Mouse (Mus musculus) stomach, embryonic 14.5 days (tissue): Measurements from ENCODE around the gene As3mt. TPM values are rescaled to one million over a fixed set of nuclear protein-coding genes. Genes with fewer than 3 reads are reported as not detected.

Source experiments
- ATAC-seq: fragments of 200-750 bp; cut with Nextera tagmentation; 2 replicates; pipeline ENCODE4 v1.8.0; 2017; ENCODE audit warnings: low read depth, moderate TSS enrichment; ENCODE audit not compliant: insufficient number of reproducible peaks, insufficient read depth, low FRiP score
- H3K27ac ChIP-seq: fragments of 300-500 bp; sonication (generic); 2 replicates; pipeline ENCODE4 v1.5.1; 2014; ENCODE audit warnings: mild to moderate bottlenecking, low read length, moderate library complexity, mixed read lengths
- H3K27me3 ChIP-seq: fragments of 300-500 bp; sonication (generic); 2 replicates; pipeline ENCODE4 v1.6.1; 2014; ENCODE audit warnings: low read length, control low read depth, mixed read lengths; ENCODE audit not compliant: control insufficient read depth, insufficient read depth
- H3K36me3 ChIP-seq: fragments of 300-500 bp; sonication (generic); 2 replicates; pipeline ENCODE4 v1.6.1; 2014; ENCODE audit warnings: mild to moderate bottlenecking, control low read depth, low read length, moderate library complexity, mixed read lengths; ENCODE audit not compliant: control insufficient read depth, insufficient read depth
- H3K4me1 ChIP-seq: fragments of 300-500 bp; sonication (generic); 2 replicates; pipeline ENCODE4 v1.6.1; 2014; ENCODE audit warnings: low read length, control low read depth, mixed read lengths; ENCODE audit not compliant: control insufficient read depth, insufficient read depth
- H3K4me2 ChIP-seq: fragments of 300-500 bp; sonication (generic); replicated peaks from 2 replicates; pipeline ENCODE4 v1.6.1; 2014; ENCODE audit warnings: low read depth, low read length, control low read depth
- H3K4me3 ChIP-seq: fragments of 300-500 bp; sonication (generic); 2 replicates; pipeline ENCODE4 v1.5.1; 2014; ENCODE audit warnings: low read depth, low read length, control low read depth
- H3K9ac ChIP-seq: fragments of 300-500 bp; sonication (generic); replicated peaks from 2 replicates; pipeline ENCODE4 v1.6.1; 2014; ENCODE audit warnings: low read depth, mild to moderate bottlenecking, control low read depth, low read length, moderate library complexity, mixed read lengths
- H3K9me3 ChIP-seq: fragments of 300-500 bp; sonication (generic); 2 replicates; pipeline ENCODE4 v1.6.1; 2016; ENCODE audit warnings: low read depth, low read length, control low read depth; ENCODE audit not compliant: control insufficient read depth
- WGBS: fragments of 180-500 bp; shearing (Covaris S2); extraction: QIAGEN DNeasy Blood & Tissue Kit; methylation state at CpG from one replicate; pipeline ENCODE4 v1.1.7; 2014; 5-methylcytosine and 5-hydroxymethylcytosine counted together
- polyA plus RNA-seq: library from polyadenylated mRNA; unstranded; fragments of >200 nt; fragmentation: Nextera tagmentation; extraction: Ambion mirVana; gene quantifications from 2 replicates; pipeline ENCODE4 v1.2.1, GENCODE M21; 2014

As3mt gene
- polyA plus RNA-seq, 1 experiment from 2014 or later = 23.2 TPM

DNA sequence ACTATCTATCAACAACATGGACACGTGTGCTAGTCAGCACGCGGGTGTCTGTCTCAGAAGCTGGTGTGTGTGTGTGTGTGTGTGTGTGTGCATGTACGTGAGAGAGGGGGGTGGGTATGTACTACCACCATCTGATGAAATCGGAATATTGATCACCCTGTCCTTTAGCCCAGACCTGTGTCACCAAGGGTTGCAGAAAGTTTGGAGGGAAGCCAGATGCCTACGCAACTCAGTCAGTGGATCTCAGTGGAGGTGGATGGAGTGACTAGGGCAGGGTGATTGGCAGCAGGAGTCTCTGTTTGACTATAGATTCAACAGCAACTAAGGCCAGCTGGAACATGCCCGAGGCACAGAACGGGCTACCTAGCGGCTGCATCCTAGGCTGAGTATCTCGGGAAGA lies 39.0 kb upstream of the As3mt start:
- H3K27ac ChIP-seq = no peak overlapping the region
- 83% methylated on average over 10 of the region's 10 CpGs for WGBS
- ATAC-seq = no peak
- H3K27me3 ChIP-seq = no peaks in the 10 kb centered on the region
- no peaks in the 10 kb centered on the region for H3K4me1 ChIP-seq
- no peaks in the 10 kb centered on the region for H3K9me3 ChIP-seq
- H3K9ac ChIP-seq = no peak overlapping the region
- no peak overlapping the region for H3K4me2 ChIP-seq
- H3K36me3 ChIP-seq = no peaks in the 10 kb centered on the region
- H3K4me3 ChIP-seq = no peak overlapping the region

- no peak for ATAC-seq
- no peak overlapping the region for H3K4me3 ChIP-seq
- no peaks in the 10 kb centered on the region for H3K36me3 ChIP-seq
- H3K27me3 ChIP-seq = no peaks in the 10 kb centered on the region
- no peak overlapping the region for H3K27ac ChIP-seq
- no peak overlapping the region for H3K9ac ChIP-seq
- no peaks in the 10 kb centered on the region for H3K4me1 ChIP-seq
- no peaks in the 10 kb centered on the region for H3K9me3 ChIP-seq
- H3K4me2 ChIP-seq = no peak overlapping the region
- 61% methylated on average over 5 of the region's 5 CpGs for WGBS
Measured at GRCm38 (mm10) chr19:46669802-46670201, 37.5 kb upstream of the As3mt start.

GRCm38 (mm10) chr19:46670691-46671090 lies 36.6 kb upstream of the As3mt start:
- H3K4me1 ChIP-seq = no peaks in the 10 kb centered on the region
- no peaks in the 10 kb centered on the region for H3K9me3 ChIP-seq
- no peak overlapping the region for H3K27ac ChIP-seq
- no peaks in the 10 kb centered on the region for H3K36me3 ChIP-seq
- ATAC-seq = peak; percentile 53; the same call in 1 of the 2 replicates
- WGBS = 30% methylated on average over 13 of the region's 13 CpGs
- no peaks in the 10 kb centered on the region for H3K27me3 ChIP-seq
- no peak overlapping the region for H3K4me3 ChIP-seq
- no peak overlapping the region for H3K4me2 ChIP-seq
- H3K9ac ChIP-seq = no peak overlapping the region

GRCm38 (mm10) chr19:46672766-46673418 lies 34.4 kb upstream of the As3mt start, which contains the start of gene Cyp17a1:
Cyp17a1 (minus strand) TSS chr19:46673172.
- Histone ChIP-seq H3K4me1 (no peaks in the 10 kb centered on the region), H3K27me3 (no peaks in the 10 kb centered on the region), H3K4me2 (no peak within 1 kb of the TSS), H3K4me3 (no peak within 1 kb of the TSS), H3K9me3 (no peaks in the 10 kb centered on the region), H3K36me3 (no peaks in the 10 kb centered on the region), H3K27ac (no peak within 1 kb of the TSS), H3K9ac (no peak within 1 kb of the TSS)
- ATAC-seq = no peak
- 41% methylated on average over 5 of the region's 5 CpGs for WGBS

- no peak overlapping the region for H3K9ac ChIP-seq
- H3K4me3 ChIP-seq = no peak overlapping the region
- H3K9me3 ChIP-seq = no peaks in the 10 kb centered on the region
- ATAC-seq = no peak
- H3K4me1 ChIP-seq = no peaks in the 10 kb centered on the region
- H3K27ac ChIP-seq = no peak overlapping the region
- no peak overlapping the region for H3K4me2 ChIP-seq
- 89% methylated on average over 3 of the region's 3 CpGs for WGBS
- H3K27me3 ChIP-seq = no peaks in the 10 kb centered on the region
- H3K36me3 ChIP-seq = no peaks in the 10 kb centered on the region
Measured at GRCm38 (mm10) chr19:46675641-46676040, 31.6 kb upstream of the As3mt start.

DNA sequence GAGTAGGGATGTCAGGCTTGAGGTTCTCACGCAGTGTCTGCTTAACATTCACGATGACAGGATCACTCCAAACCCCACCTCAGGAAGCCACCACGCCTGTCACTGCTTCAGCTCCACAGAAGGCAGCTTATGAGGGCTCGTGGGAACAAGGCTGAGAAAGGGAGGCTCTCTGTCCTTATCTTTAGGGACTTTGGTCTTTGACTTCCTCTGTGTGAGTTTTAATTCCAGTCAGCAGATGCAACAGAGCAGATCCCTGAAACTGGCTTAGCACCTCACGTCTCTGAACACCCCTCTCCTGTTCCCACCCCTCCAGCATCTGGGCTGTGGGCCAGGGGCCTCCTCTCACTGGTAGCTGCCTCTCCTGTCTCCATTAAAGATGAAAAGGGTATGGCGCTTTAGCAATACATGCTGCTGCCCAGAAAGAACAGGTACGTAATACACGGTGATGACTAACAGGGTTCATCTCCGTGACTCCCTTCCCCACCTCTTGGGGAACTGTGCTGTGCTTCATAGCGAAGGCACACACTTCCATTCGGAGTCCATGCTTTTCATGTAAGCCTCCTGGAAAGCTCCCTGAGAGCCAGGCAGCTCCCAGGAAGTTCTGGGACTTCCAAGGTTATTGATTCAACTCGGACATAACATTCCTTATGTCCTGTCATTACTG lies 27.4 kb upstream of the As3mt start:
- Histone ChIP-seq H3K27me3 (no peaks in the 10 kb centered on the region), H3K4me3 (no peak overlapping the region), H3K36me3 (no peaks in the 10 kb centered on the region), H3K9me3 (no peaks in the 10 kb centered on the region), H3K9ac (no peak overlapping the region), H3K27ac (no peak overlapping the region), H3K4me2 (no peak overlapping the region), H3K4me1 (no peaks in the 10 kb centered on the region)
- WGBS = 51% methylated on average over 12 of the region's 12 CpGs
- no peak for ATAC-seq

DNA sequence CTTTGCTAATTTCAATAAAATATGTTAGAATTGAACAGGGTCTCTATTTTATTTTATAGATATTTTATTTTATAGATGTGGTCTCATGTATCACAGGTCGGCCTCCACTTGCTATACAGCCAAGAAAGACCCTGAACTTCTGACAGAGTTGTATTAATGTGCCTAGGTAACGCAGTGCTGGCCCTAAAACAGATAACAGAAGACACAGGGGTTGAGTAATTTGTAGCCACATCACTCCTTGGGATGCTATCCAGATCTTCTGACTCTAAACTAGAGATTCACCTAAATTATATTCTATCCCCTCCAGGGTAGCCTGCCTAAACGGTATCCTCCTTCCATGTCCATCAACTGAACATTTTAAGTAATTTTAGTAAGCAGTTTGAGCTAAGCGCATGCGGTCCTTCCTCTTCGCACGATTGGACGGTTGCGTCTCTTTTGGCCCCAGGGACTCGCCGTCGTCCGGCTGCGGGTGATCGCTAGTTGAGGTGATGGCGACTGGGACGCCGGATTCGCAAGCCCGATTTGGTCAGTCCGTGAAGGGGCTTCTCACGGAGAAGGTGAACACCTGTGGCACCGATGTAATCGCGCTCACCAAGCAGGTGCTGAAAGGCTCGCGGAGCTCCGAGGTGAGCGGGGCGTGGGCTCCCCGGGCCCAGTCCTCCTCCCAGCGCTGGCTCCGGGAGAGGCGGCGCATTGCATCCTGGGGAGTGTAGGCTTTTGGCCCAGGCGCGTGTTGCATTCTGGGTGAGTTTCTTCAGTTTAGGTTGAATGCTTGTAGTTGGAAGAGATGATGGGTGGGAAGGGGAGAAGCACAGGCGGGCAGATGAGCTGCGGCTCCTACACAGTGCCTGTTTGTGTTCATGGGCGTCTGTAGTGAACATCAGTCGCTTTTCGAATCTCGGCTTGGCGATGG lies 17.5 kb upstream of the As3mt start, which contains the start of gene Borcs7:
Gene Borcs7, plus strand, starts transcription at position 447 of the 913 bp plus-strand sequence.
- H3K36me3 ChIP-seq = no peaks in the 10 kb centered on the region
- WGBS = 2% methylated on average over 44 of the region's 44 CpGs
- no peaks in the 10 kb centered on the region for H3K27me3 ChIP-seq
- peak within 1 kb of the TSS; percentile 66 for H3K27ac ChIP-seq
- ATAC-seq = peak; percentile 94
- H3K9me3 ChIP-seq = no peaks in the 10 kb centered on the region
- H3K4me3 ChIP-seq = peak within 1 kb of the TSS; percentile 76
- peak within 1 kb of the TSS; percentile 81 for H3K9ac ChIP-seq
- 0 out of 2 replicates have a peak, but pooled peaks cover 5% of the 10 kb centered on the region for H3K4me1 ChIP-seq
- peak within 1 kb of the TSS; percentile 36 for H3K4me2 ChIP-seq

GRCm38 (mm10) chr19:46690387-46690786 lies 16.9 kb upstream of the As3mt start:
- Histone ChIP-seq H3K9me3 (no peaks in the 10 kb centered on the region), H3K9ac (peak overlapping the region; percentile 81), H3K27me3 (no peaks in the 10 kb centered on the region), H3K27ac (no peak overlapping the region), H3K4me2 (peak overlapping the region; percentile 36), H3K4me3 (peak overlapping the region; percentile 76), H3K36me3 (no peaks in the 10 kb centered on the region), H3K4me1 (0 out of 2 replicates have a peak, but pooled peaks cover 5% of the 10 kb centered on the region)
- ATAC-seq = 0 out of 2 replicates have a peak, but pooled peaks have one; percentile 8
- WGBS = 74% methylated on average over 11 of the region's 11 CpGs
